Mouse (Mus musculus) large intestine, adult 2 months (tissue): ENCODE results near the gene Apex2. TPM values are rescaled to one million over a fixed set of nuclear protein-coding genes. Genes with fewer than 3 reads are reported as not detected.

ENCODE experiments used
- DNase-seq: peaks from one replicate; pipeline ENCODE4 v3.0.0-alpha.2; 2012; ENCODE audit warnings: low read depth, low spot score
- WGBS: fragments of 180-500 bp; shearing (Covaris S2); methylation state at CpG from one replicate; pipeline ENCODE4 v1.1.7; 2018; 5-methylcytosine and 5-hydroxymethylcytosine counted together
- polyA plus RNA-seq: library from polyadenylated mRNA; depleted of rRNA; stranded (reverse); fragments of >200 nt; gene quantifications from 2 replicates; pipeline ENCODE4 v1.2.3, GENCODE M21; 2012; rRNA removed

Apex2 gene
- polyA plus RNA-seq = 5.1 and 7.2 TPM in 2 replicates

- 80% methylated on average over 5 of the region's 5 CpGs for WGBS
- no peak for DNase-seq
Measured at GRCm38 (mm10) chrX:150589696-150590095, at the start of gene Apex2. Gene Apex2, minus strand, starts transcription at chrX:150589868.

GRCm38 (mm10) chrX:150636421-150636820, 46.8 kb upstream of the Apex2 start:
- 60% methylated on average over 1 of the region's 1 CpGs for WGBS
- no peak for DNase-seq

- no peak for DNase-seq
- WGBS = 84% methylated on average over 2 of the region's 2 CpGs
Measured at GRCm38 (mm10) chrX:150598882-150599281, 9.2 kb upstream of the Apex2 start.

- WGBS = 79% methylated on average over 9 of the region's 9 CpGs
- no peak for DNase-seq
Measured at GRCm38 (mm10) chrX:150595016-150595760, 5.5 kb upstream of the Apex2 start.

GRCm38 (mm10) chrX:150594176-150594575, 4.5 kb upstream of the Apex2 start:
- WGBS = 68% methylated on average over 3 of the region's 3 CpGs
- DNase-seq = no peak

- 68% methylated on average over 12 of the region's 12 CpGs for WGBS
- DNase-seq = no peak
Measured at GRCm38 (mm10) chrX:150593266-150594035, 3.8 kb upstream of the Apex2 start.

- DNase-seq = peak; percentile 37
- WGBS = 18% methylated on average over 35 of the region's 35 CpGs
Measured at GRCm38 (mm10) chrX:150588023-150588764, 1.5 kb downstream of the Apex2 start, which contains the start of gene Pfkfb1. Gene Pfkfb1, plus strand, starts transcription at chrX:150588229.

- DNase-seq = no peak
- WGBS = 83% methylated on average over 8 of the region's 8 CpGs
Measured at GRCm38 (mm10) chrX:150585116-150585515, 4.6 kb downstream of the Apex2 start.

- DNase-seq = no peak
Measured at GRCm38 (mm10) chrX:150581921-150582320, 7.7 kb downstream of the Apex2 start.

GRCm38 (mm10) chrX:150564644-150565357, 24.9 kb downstream of the Apex2 start:
- DNase-seq = no peak
- 88% methylated on average over 12 of the region's 12 CpGs for WGBS

- DNase-seq = no peak
- WGBS = 88% methylated on average over 3 of the region's 3 CpGs
Measured at GRCm38 (mm10) chrX:150554032-150554431, 35.6 kb downstream of the Apex2 start.

- WGBS = 92% methylated on average over 2 of the region's 2 CpGs
- no peak for DNase-seq
Measured at GRCm38 (mm10) chrX:150551986-150552385, 37.7 kb downstream of the Apex2 start.

GRCm38 (mm10) chrX:150549639-150550038, 40.0 kb downstream of the Apex2 start:
- no peak for DNase-seq
- WGBS = 90% methylated on average over 3 of the region's 3 CpGs

GRCm38 (mm10) chrX:150547239-150547638, 42.4 kb downstream of the Apex2 start, which contains the start of gene Alas2:
Gene Alas2, plus strand, starts transcription at chrX:150547375.
- WGBS = 43% methylated on average over 5 of the region's 5 CpGs
- DNase-seq = no peak

- no peak for DNase-seq
Measured at GRCm38 (mm10) chrX:150541684-150542083, 48.0 kb downstream of the Apex2 start.

GRCm38 (mm10) chrX:150540111-150540510, 49.6 kb downstream of the Apex2 start:
- WGBS = 92% methylated on average over 2 of the region's 2 CpGs
- DNase-seq = no peak

- WGBS = 89% methylated on average over 1 of the region's 1 CpGs
- no peak for DNase-seq
Measured at GRCm38 (mm10) chrX:150516477-150516876, 73.2 kb downstream of the Apex2 start.

GRCm38 (mm10) chrX:150516015-150516414, 73.7 kb downstream of the Apex2 start:
- no peak for DNase-seq

GRCm38 (mm10) chrX:150514127-150514526, 75.5 kb downstream of the Apex2 start:
- DNase-seq = no peak
- WGBS = 83% methylated on average over 1 of the region's 1 CpGs

- no peak for DNase-seq
- WGBS = 82% methylated on average over 6 of the region's 6 CpGs
Measured at GRCm38 (mm10) chrX:150511274-150511673, 78.4 kb downstream of the Apex2 start.
